Mouse (Mus musculus): ENCODE results near the gene Prr15. TPM values are rescaled to one million over a fixed set of nuclear protein-coding genes. Genes with fewer than 3 reads are reported as not detected.

Gene Prr15
- polyA plus RNA-seq, 1 experiment from 2014 or later, result 0.64 TPM

GRCm38 (mm10) chr6:54366607-54367006 is 41.0 kb downstream of the Prr15 start:
- no peak for ATAC-seq (ENCODE audit: low FRiP score, low read depth)
- no peaks in the 10 kb centered on the region for H3K9me3 ChIP-seq
- no peak overlapping the region for H3K27ac ChIP-seq (replicated peaks)
- peaks cover 9% of the 10 kb centered on the region; the same call in 1 of the 2 replicates for H3K4me1 ChIP-seq
- WGBS, result 84% methylated on average over 5 of the region's 5 CpGs
- H3K4me2 ChIP-seq (replicated peaks), result no peak overlapping the region
- no peaks in the 10 kb centered on the region for H3K36me3 ChIP-seq
- no peak overlapping the region for H3K4me3 ChIP-seq
- H3K9ac ChIP-seq (replicated peaks), result no peak overlapping the region
- peaks cover 17% of the 10 kb centered on the region for H3K27me3 ChIP-seq

- 9% methylated on average over 6 of the region's 6 CpGs for WGBS
- peaks cover 9% of the 10 kb centered on the region; the same call in 1 of the 2 replicates for H3K4me1 ChIP-seq
- H3K4me3 ChIP-seq, result no peak overlapping the region
- no peak overlapping the region for H3K4me2 ChIP-seq (replicated peaks)
- ATAC-seq (ENCODE audit: low FRiP score, low read depth), result 0 out of 2 replicates have a peak, but pooled peaks have one; percentile 27
- H3K27ac ChIP-seq (replicated peaks), result no peak overlapping the region
- H3K27me3 ChIP-seq, result peaks cover 17% of the 10 kb centered on the region
- H3K9ac ChIP-seq (replicated peaks), result no peak overlapping the region
- H3K9me3 ChIP-seq, result no peaks in the 10 kb centered on the region
- no peaks in the 10 kb centered on the region for H3K36me3 ChIP-seq
Observed at GRCm38 (mm10) chr6:54368071-54368470, 42.4 kb downstream of the Prr15 start.

GRCm38 (mm10) chr6:54369913-54370542 is 44.4 kb downstream of the Prr15 start:
- ATAC-seq (ENCODE audit: low FRiP score, low read depth), result no peak
- 60% methylated on average over 6 of the region's 6 CpGs for WGBS
- H3K9ac ChIP-seq (replicated peaks), result no peak overlapping the region
- no peak overlapping the region for H3K4me2 ChIP-seq (replicated peaks)
- no peak overlapping the region for H3K4me3 ChIP-seq
- no peak overlapping the region for H3K27ac ChIP-seq (replicated peaks)
- peaks cover 16% of the 10 kb centered on the region for H3K27me3 ChIP-seq
- H3K36me3 ChIP-seq, result no peaks in the 10 kb centered on the region
- H3K9me3 ChIP-seq, result no peaks in the 10 kb centered on the region
- peaks cover 5% of the 10 kb centered on the region; the same call in 1 of the 2 replicates for H3K4me1 ChIP-seq

GRCm38 (mm10) chr6:54371874-54372273 is 46.2 kb downstream of the Prr15 start:
- WGBS, result 87% methylated on average over 3 of the region's 3 CpGs
- ATAC-seq (ENCODE audit: low FRiP score, low read depth), result no peak
- no peak overlapping the region for H3K9ac ChIP-seq (replicated peaks)

GRCm38 (mm10) chr6:54379356-54379755 is 53.7 kb downstream of the Prr15 start:
- Histone ChIP-seq H3K9me3 (no peaks in the 10 kb centered on the region), H3K9ac (replicated peaks) (no peak overlapping the region), H3K4me1 (peaks cover 6% of the 10 kb centered on the region; the same call in 1 of the 2 replicates), H3K27me3 (no peaks in the 10 kb centered on the region), H3K36me3 (no peaks in the 10 kb centered on the region), H3K4me2 (replicated peaks) (no peak overlapping the region), H3K27ac (replicated peaks) (no peak overlapping the region), H3K4me3 (no peak overlapping the region)
- no peak for ATAC-seq (ENCODE audit: low FRiP score, low read depth)
- WGBS, result 69% methylated on average over 2 of the region's 2 CpGs

More at GRCm38 (mm10) chr6:54371874-54372273, 46.2 kb downstream of the Prr15 start:
- Histone ChIP-seq H3K4me1 (peaks cover 5% of the 10 kb centered on the region; the same call in 1 of the 2 replicates), H3K4me3 (no peak overlapping the region), H3K36me3 (no peaks in the 10 kb centered on the region), H3K9me3 (no peaks in the 10 kb centered on the region), H3K4me2 (replicated peaks) (no peak overlapping the region), H3K27me3 (peaks cover 10% of the 10 kb centered on the region), H3K27ac (replicated peaks) (no peak overlapping the region)

Other genes starting within 250 kb of the Prr15 start
- 0.89 and 1.3 TPM in 2 replicates for gene Wipf3, start 103.8 kb downstream of the Prr15 start, polyA plus RNA-seq (2016; fragmentation: Nextera tagmentation; extraction: Ambion mirVana)
- 83.8 and 86.4 TPM in 2 replicates for gene Scrn1, start 240.7 kb downstream of the Prr15 start, polyA plus RNA-seq (2016; fragmentation: Nextera tagmentation; extraction: Ambion mirVana)